Mouse (Mus musculus) heart, adult 2 months (tissue): Measurements from ENCODE around the gene Tmx1. TPM values are rescaled to one million over a fixed set of nuclear protein-coding genes. Genes with fewer than 3 reads are reported as not detected.

ENCODE experiments used
- DNase-seq, 2 experiments: peaks; one replicate each; pipeline ENCODE4 v3.0.0; 2021
- H3K27ac ChIP-seq: fragments of 200-600 bp; 2 replicates; pipeline ENCODE4 v1.8.1; 2022
- H3K27me3 ChIP-seq: fragments of 200-500 bp; 2 replicates; pipeline ENCODE4 v1.6.1; 2012; ENCODE audit warnings: mild to moderate bottlenecking, low read length, inconsistent platforms, mixed read lengths; ENCODE audit not compliant: control insufficient read depth, insufficient read depth
- H3K36me3 ChIP-seq: fragments of 200-500 bp; 2 replicates; pipeline ENCODE4 v1.6.1; 2012; ENCODE audit warnings: low read length, inconsistent platforms; ENCODE audit not compliant: control insufficient read depth, insufficient read depth
- H3K4me1 ChIP-seq: fragments of 200-500 bp; 2 replicates; pipeline ENCODE4 v1.6.1; 2011; ENCODE audit warnings: low read length; ENCODE audit not compliant: control insufficient read depth, insufficient read depth
- H3K4me3 ChIP-seq: fragments of 200-600 bp; 2 replicates; pipeline ENCODE4 v1.8.1; 2022
- H3K79me2 ChIP-seq: fragments of 200-500 bp; replicated peaks from 2 replicates; pipeline ENCODE4 v1.6.1; 2012; ENCODE audit warnings: mild to moderate bottlenecking, inconsistent platforms, low read length, moderate library complexity, mixed read lengths; ENCODE audit not compliant: control insufficient read depth, insufficient read depth
- H3K9ac ChIP-seq: fragments of 200-500 bp; 2 replicates; pipeline ENCODE4 v1.6.1; 2012; ENCODE audit warnings: low read depth, mild to moderate bottlenecking, control low read depth, inconsistent platforms, low read length, mixed read lengths
- CTCF ChIP-seq: fragments of 200-600 bp; IDR thresholded peaks from 2 replicates; pipeline ENCODE4 v1.8.1; 2022; ENCODE audit warnings: antibody characterized with exemption, mild to moderate bottlenecking, moderate library complexity
- EP300 ChIP-seq: fragments of 200-500 bp; IDR thresholded peaks from 2 replicates; pipeline ENCODE4 v1.6.1; 2011; ENCODE audit warnings: low read depth, low read length, control low read depth; ENCODE audit not compliant: insufficient read depth
- POLR2A ChIP-seq: fragments of 200-500 bp; IDR thresholded peaks from 2 replicates; pipeline ENCODE4 v1.6.1; 2011; ENCODE audit warnings: mild to moderate bottlenecking, low read depth, low read length, control low read depth; ENCODE audit not compliant: insufficient read depth
- WGBS: fragments of 180-500 bp; shearing (Covaris S2); methylation state at CpG from one replicate; pipeline ENCODE4 v1.1.7; 2018; 5-methylcytosine and 5-hydroxymethylcytosine counted together
- intact Hi-C: fragments of 180-260 bp; cut with DNase I; formaldehyde crosslinking; loops from one replicate; pipeline ENCODE4 v1.15.1; 2025
- polyA plus RNA-seq: library from polyadenylated mRNA; depleted of rRNA; stranded (reverse); fragments of >200 nt; gene quantifications from 2 replicates; pipeline ENCODE4 v1.2.3, GENCODE M21; 2012
- total RNA-seq, 2 experiments: library from RNA; stranded (reverse); gene quantifications; 2 replicates each; pipeline ENCODE4 v1.2.3; 2021

Gene Tmx1
- total and polyA plus RNA-seq, 3 experiments = 16.1 to 41.4 (median 37.9) TPM

GRCm38 (mm10) chr12:70451533-70451932 lies 1.4 kb upstream of the Tmx1 start:
- no peak for DNase-seq
- peaks cover 1% of the 10 kb centered on the region; the same call in 1 of the 2 replicates for H3K79me2 ChIP-seq
- peaks cover 3% of the 10 kb centered on the region for H3K4me1 ChIP-seq
- H3K9ac ChIP-seq = no peak overlapping the region
- H3K27me3 ChIP-seq = no peaks in the 10 kb centered on the region
- WGBS = 85% methylated on average over 3 of the region's 3 CpGs
- intact Hi-C loops = no loop called here
- TF ChIP-seq POLR2A (no peak), CTCF (no peak), EP300 (no peak)
- peaks cover 16% of the 10 kb centered on the region for H3K36me3 ChIP-seq
- no peak overlapping the region for H3K4me3 ChIP-seq
- no peak overlapping the region for H3K27ac ChIP-seq

DNA sequence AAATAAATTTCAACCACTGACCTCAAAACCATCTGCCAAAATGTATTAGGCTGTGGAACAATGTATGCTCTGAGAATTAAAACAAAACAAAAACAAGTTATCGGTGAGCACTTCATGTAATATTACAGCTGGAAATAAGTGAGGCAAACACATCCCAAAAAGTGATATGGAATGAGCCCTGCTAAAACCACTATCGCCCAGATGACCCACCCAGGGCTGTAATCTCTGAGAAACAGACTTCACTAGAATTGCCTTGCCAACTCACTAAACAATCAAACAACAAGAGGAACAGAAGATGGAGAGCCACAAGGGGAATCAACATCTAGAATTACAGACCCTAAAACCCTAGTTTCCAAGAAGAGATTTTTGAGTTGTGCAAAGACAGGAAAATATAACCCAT lies 752 bp upstream of the Tmx1 start:
- Histone ChIP-seq H3K27ac (peak overlapping the region; percentile 95), H3K4me3 (no peak overlapping the region; the same call in 1 of the 2 replicates), H3K79me2 (peaks cover 1% of the 10 kb centered on the region; the same call in 1 of the 2 replicates), H3K4me1 (peaks cover 3% of the 10 kb centered on the region), H3K9ac (no peak overlapping the region), H3K36me3 (peaks cover 22% of the 10 kb centered on the region), H3K27me3 (no peaks in the 10 kb centered on the region)
- DNase-seq = no peak
- intact Hi-C loops = no loop called here
- TF ChIP-seq EP300 (no peak), POLR2A (no peak), CTCF (no peak)
- WGBS = 52% methylated on average over 2 of the region's 2 CpGs

DNA sequence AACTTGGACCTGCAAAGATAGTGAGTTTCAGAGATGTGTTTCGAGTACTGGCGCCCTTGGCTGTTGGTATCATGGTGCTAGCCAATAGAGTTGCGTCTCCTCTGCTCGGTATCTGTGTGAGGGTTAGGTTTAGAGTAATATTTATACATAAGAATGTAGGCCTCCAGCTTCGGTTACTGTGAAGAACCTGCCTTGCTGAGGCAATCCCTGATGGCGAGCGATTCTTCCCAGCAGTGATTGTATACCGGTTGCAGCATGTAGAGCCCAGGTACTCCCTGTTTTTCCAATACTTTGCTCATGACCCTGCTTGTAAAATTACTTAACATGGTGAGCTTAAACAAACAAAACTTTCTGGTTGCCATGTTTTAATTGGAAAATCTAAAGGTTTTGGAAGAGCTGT lies 2.3 kb downstream of the Tmx1 start:
- intact Hi-C loops = no loop called here
- no peak for TF ChIP-seq CTCF
- no peak for TF ChIP-seq POLR2A
- no peak for TF ChIP-seq EP300
- H3K27me3 ChIP-seq = no peaks in the 10 kb centered on the region

GRCm38 (mm10) chr12:70459546-70459945 lies 6.7 kb downstream of the Tmx1 start:
- peak in 1 of 2 experiments; percentile 24 for DNase-seq
- peaks cover 1% of the 10 kb centered on the region; the same call in 1 of the 2 replicates for H3K79me2 ChIP-seq
- no peaks in the 10 kb centered on the region; the same call in none of the 2 replicates for H3K4me1 ChIP-seq
- intact Hi-C loops = no loop called here
- 58% methylated on average over 1 of the region's 1 CpGs for WGBS
- peaks cover 42% of the 10 kb centered on the region for H3K36me3 ChIP-seq
- no peaks in the 10 kb centered on the region for H3K27me3 ChIP-seq
- TF ChIP-seq EP300 (0 out of 2 replicates have a peak, but pooled peaks have one; percentile 44), POLR2A (no peak)
- no peak overlapping the region for H3K4me3 ChIP-seq
- H3K27ac ChIP-seq = no peak overlapping the region; the same call in 1 of the 2 replicates
- H3K9ac ChIP-seq = no peak overlapping the region

More for the DNA sequence above, 2.3 kb downstream of the Tmx1 start:
- H3K27ac ChIP-seq = no peak overlapping the region
- H3K9ac ChIP-seq = peak overlapping the region; percentile 42
- H3K4me3 ChIP-seq = no peak overlapping the region
- 68% methylated on average over 8 of the region's 8 CpGs for WGBS
- peaks cover 1% of the 10 kb centered on the region; the same call in 1 of the 2 replicates for H3K79me2 ChIP-seq
- H3K36me3 ChIP-seq = peaks cover 45% of the 10 kb centered on the region
- no peak for DNase-seq
- peaks cover 3% of the 10 kb centered on the region for H3K4me1 ChIP-seq

- no peaks in the 10 kb centered on the region; the same call in 1 of the 2 replicates for H3K4me1 ChIP-seq
- H3K9ac ChIP-seq = no peak overlapping the region
- H3K27me3 ChIP-seq = no peaks in the 10 kb centered on the region
- 38% methylated on average over 4 of the region's 4 CpGs for WGBS
- H3K27ac ChIP-seq = peak overlapping the region; percentile 38
- intact Hi-C loops = no loop called here
- H3K36me3 ChIP-seq = peaks cover 25% of the 10 kb centered on the region
- DNase-seq = peak in 1 of 2 experiments; percentile 39
- H3K79me2 ChIP-seq = no peaks in the 10 kb centered on the region
- no peak overlapping the region for H3K4me3 ChIP-seq
- TF ChIP-seq EP300 (0 out of 2 replicates have a peak, but pooled peaks have one; percentile 16), CTCF (no peak), POLR2A (no peak)
Measured at GRCm38 (mm10) chr12:70464016-70464415, 11.1 kb downstream of the Tmx1 start.

DNA sequence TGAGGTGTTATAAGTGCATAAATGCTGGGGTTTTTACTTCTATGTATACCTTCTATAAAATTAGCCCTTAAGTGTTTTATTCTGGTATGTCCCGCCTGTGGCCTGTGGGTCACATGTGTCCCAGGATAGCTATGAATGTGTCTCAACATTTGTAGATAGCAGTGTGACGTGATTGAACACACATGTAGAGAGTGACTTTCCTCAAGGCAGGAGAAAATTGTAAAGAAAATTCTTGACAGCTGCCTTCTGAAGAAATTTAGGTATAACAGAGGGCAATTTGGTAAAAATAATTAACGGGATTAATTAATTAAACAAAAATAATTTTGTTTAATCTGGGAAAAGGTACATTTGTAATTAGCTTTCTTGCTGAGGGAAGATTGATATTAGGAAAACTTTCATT lies 22.4 kb downstream of the Tmx1 start:
- WGBS = 75% methylated on average over 3 of the region's 3 CpGs
- no peak overlapping the region for H3K27ac ChIP-seq
- H3K9ac ChIP-seq = no peak overlapping the region
- intact Hi-C loops = no loop called here
- no peak for DNase-seq
- no peaks in the 10 kb centered on the region for H3K27me3 ChIP-seq
- no peaks in the 10 kb centered on the region for H3K4me1 ChIP-seq
- no peaks in the 10 kb centered on the region for H3K79me2 ChIP-seq
- no peak overlapping the region for H3K4me3 ChIP-seq
- TF ChIP-seq POLR2A (no peak), EP300 (no peak), CTCF (no peak)
- no peaks in the 10 kb centered on the region for H3K36me3 ChIP-seq
